Mouse (Mus musculus) yolk sac, embryonic 10.5 days (tissue): ENCODE data around the gene Ptgs2.

Experiments
- DNase-seq: peaks from one replicate; pipeline ENCODE4 v3.0.0-alpha.2; 2017; ENCODE audit warnings: low spot score

The Ptgs2 gene

GRCm38 (mm10) chr1:150099790-150100333 is at the start of gene Ptgs2:
TSS of gene Ptgs2 (plus strand) at chr1:150100031.
- peak; percentile 59 for DNase-seq

- DNase-seq = no peak
Observed at GRCm38 (mm10) chr1:150050256-150050655, 49.6 kb upstream of the Ptgs2 start.

GRCm38 (mm10) chr1:150065684-150066083 is 34.1 kb upstream of the Ptgs2 start:
- no peak for DNase-seq

GRCm38 (mm10) chr1:150072880-150073279 is 27.0 kb upstream of the Ptgs2 start:
- no peak for DNase-seq

- DNase-seq = no peak
Observed at GRCm38 (mm10) chr1:150074609-150075008, 25.2 kb upstream of the Ptgs2 start.

- peak; percentile 17 for DNase-seq
Observed at GRCm38 (mm10) chr1:150089040-150089692, 10.7 kb upstream of the Ptgs2 start.

- DNase-seq = no peak
Observed at GRCm38 (mm10) chr1:150090229-150090628, 9.6 kb upstream of the Ptgs2 start.

- DNase-seq = no peak
Observed at GRCm38 (mm10) chr1:150097036-150097435, 2.8 kb upstream of the Ptgs2 start.

- no peak for DNase-seq
Observed at GRCm38 (mm10) chr1:150097721-150098120, 2.1 kb upstream of the Ptgs2 start.

GRCm38 (mm10) chr1:150099374-150099773 is 457 bp upstream of the Ptgs2 start:
- DNase-seq = no peak

- no peak for DNase-seq
Observed at GRCm38 (mm10) chr1:150104228-150104720, 4.4 kb downstream of the Ptgs2 start.

GRCm38 (mm10) chr1:150106736-150107135 is 6.9 kb downstream of the Ptgs2 start:
- no peak for DNase-seq

- DNase-seq = no peak
Observed at GRCm38 (mm10) chr1:150109591-150109990, 9.8 kb downstream of the Ptgs2 start.

- DNase-seq = no peak
Observed at GRCm38 (mm10) chr1:150115352-150115751, 15.5 kb downstream of the Ptgs2 start.

- no peak for DNase-seq
Observed at GRCm38 (mm10) chr1:150118352-150118751, 18.5 kb downstream of the Ptgs2 start.

- DNase-seq = no peak
Observed at GRCm38 (mm10) chr1:150125568-150125967, 25.7 kb downstream of the Ptgs2 start.

- DNase-seq = no peak
Observed at GRCm38 (mm10) chr1:150130070-150130469, 30.2 kb downstream of the Ptgs2 start.

GRCm38 (mm10) chr1:150130586-150131275 is 30.9 kb downstream of the Ptgs2 start:
- no peak for DNase-seq

GRCm38 (mm10) chr1:150135350-150135749 is 35.5 kb downstream of the Ptgs2 start:
- DNase-seq = no peak

GRCm38 (mm10) chr1:150139730-150140129 is 39.9 kb downstream of the Ptgs2 start:
- no peak for DNase-seq

- no peak for DNase-seq
Observed at GRCm38 (mm10) chr1:150141939-150142338, 42.1 kb downstream of the Ptgs2 start.

GRCm38 (mm10) chr1:150143578-150143977 is 43.7 kb downstream of the Ptgs2 start:
- no peak for DNase-seq

GRCm38 (mm10) chr1:150145049-150145448 is 45.2 kb downstream of the Ptgs2 start:
- DNase-seq = no peak
